In the genomic region with DNA sequence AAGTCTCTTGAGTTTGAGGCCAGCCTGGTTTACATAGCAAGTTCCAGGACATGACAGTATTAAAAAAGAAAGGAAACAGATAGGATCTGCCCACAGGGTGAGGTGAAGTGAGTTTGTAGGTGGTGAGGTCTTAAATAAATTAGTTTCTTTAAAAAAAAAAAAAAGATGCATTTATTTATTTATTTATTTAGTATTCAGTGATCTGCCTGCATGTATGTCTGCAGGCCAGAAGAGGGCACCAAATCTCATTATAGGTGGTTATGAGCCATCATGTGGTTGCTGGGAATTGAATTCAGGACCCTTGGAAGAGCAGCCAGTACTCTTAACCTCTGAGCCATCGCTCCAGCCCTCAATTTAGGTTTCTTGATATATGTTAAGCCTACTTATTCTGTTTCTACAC, we compare ENCODE assay signal across 19 mouse cellular contexts. TPM values are rescaled to one million over a fixed set of nuclear protein-coding genes. Genes with fewer than 3 reads are reported as not detected.
DNase-seq lines count a peak whose midpoint lies in the region; ATAC-seq and TF ChIP-seq lines count a peak whose summit lies in the region.
"Had no signal": no experiment of that assay in that cellular context is flagged by ENCODE, and none has a peak within 500 bp of the region (broad histone marks: within the 10 kb centered on the region; RNA-seq: fewer than 3 reads in every experiment).

No protein-coding gene starts in this region.

- DNase-seq in heart, postnatal 0 days (ENCODE audit: low spot score), result no peak
- DNase-seq in heart, adult 18-20 months, result no peak
- no peak for DNase-seq in liver, postnatal 0 days
- no peak for DNase-seq in liver, embryonic 11.5 days (ENCODE audit: low spot score)
- peak; percentile 23 for DNase-seq in CD4-positive helper T cell, adult 2 months (ENCODE audit: low read depth, low spot score)
- DNase-seq in Patski (ENCODE audit: low read depth, low spot score), result no peak
- no peak for DNase-seq in adrenal gland, adult 2 months
- no peak for DNase-seq in left cerebral cortex, adult 9 months (ENCODE audit: low spot score in 2 of 2)
- DNase-seq: cerebellum, adult 9-10 months; gastrocnemius, postnatal 25 days; kidney, postnatal 36 days; lung, adult 18-20 months; spleen, adult 18-20 months; thymus, postnatal 4 days had no signal

- H3K9ac ChIP-seq in heart, postnatal 0 days (replicated peaks; ENCODE audit: low read depth, low read length), result no peak overlapping the region
- no peak overlapping the region for H3K9ac ChIP-seq in liver, postnatal 0 days (replicated peaks)
- no peak overlapping the region for H3K9ac ChIP-seq in liver, embryonic 11.5 days (ENCODE audit: low read depth, low read length)
- H3K9ac ChIP-seq: heart, embryonic 13.5 days; intestine, embryonic 15.5 days; neural tube, embryonic 15.5 days had no signal

- no peak for ATAC-seq in heart, postnatal 0 days (ENCODE audit: insufficient read depth, low read depth)
- no peak for ATAC-seq in liver, postnatal 0 days
- ATAC-seq in liver, embryonic 11.5 days (replicated peaks; ENCODE audit: low FRiP score), result no peak
- ATAC-seq in Patski, result no peak
- ATAC-seq: intestine, embryonic 15.5 days had no signal

- no peak overlapping the region for H3K4me3 ChIP-seq in heart, postnatal 0 days (ENCODE audit: low read depth, low read length)
- H3K4me3 ChIP-seq in liver, postnatal 0 days (ENCODE audit: low read depth, low read length), result no peak overlapping the region
- no peak overlapping the region for H3K4me3 ChIP-seq in liver, embryonic 11.5 days (ENCODE audit: low read depth, low read length)
- H3K4me3 ChIP-seq: heart, embryonic 13.5 days; hindbrain, embryonic 10.5 days; intestine, embryonic 15.5 days; limb, embryonic 10.5 days; neural tube, embryonic 15.5 days had no signal

- no peaks in the 10 kb centered on the region for H3K9me3 ChIP-seq in heart, postnatal 0 days (replicated peaks; ENCODE audit: control insufficient read depth, low read length)
- no peaks in the 10 kb centered on the region for H3K9me3 ChIP-seq in liver, postnatal 0 days (ENCODE audit: low read length)
- no peaks in the 10 kb centered on the region for H3K9me3 ChIP-seq in liver, embryonic 11.5 days (ENCODE audit: control insufficient read depth, low read length)
- H3K9me3 ChIP-seq: heart, embryonic 13.5 days; intestine, embryonic 15.5 days; limb, embryonic 10.5 days; neural tube, embryonic 15.5 days had no signal

- no peaks in the 10 kb centered on the region for H3K27me3 ChIP-seq in heart, postnatal 0 days (ENCODE audit: control insufficient read depth, insufficient read depth, low read length)
- no peaks in the 10 kb centered on the region for H3K27me3 ChIP-seq in liver, postnatal 0 days (ENCODE audit: insufficient read depth, low read length)
- H3K27me3 ChIP-seq in liver, embryonic 11.5 days (replicated peaks; ENCODE audit: control insufficient read depth, insufficient read depth, low read length), result no peaks in the 10 kb centered on the region
- no peaks in the 10 kb centered on the region for H3K27me3 ChIP-seq in Patski
- H3K27me3 ChIP-seq: heart, embryonic 13.5 days; intestine, embryonic 15.5 days; neural tube, embryonic 15.5 days had no signal

- H3K4me2 ChIP-seq in heart, postnatal 0 days (ENCODE audit: low read depth, low read length), result no peak overlapping the region
- no peak overlapping the region for H3K4me2 ChIP-seq in liver, postnatal 0 days (ENCODE audit: low read depth, low read length)
- no peak overlapping the region for H3K4me2 ChIP-seq in liver, embryonic 11.5 days
- H3K4me2 ChIP-seq: heart, embryonic 13.5 days; intestine, embryonic 15.5 days; neural tube, embryonic 15.5 days had no signal

- TF ChIP-seq EP300 in heart, postnatal 0 days (IDR thresholded peaks at IDR 0.05; ENCODE audit: low read depth), result no peak
- TF ChIP-seq EP300 in liver, postnatal 0 days (IDR thresholded peaks at IDR 0.05; ENCODE audit: low read depth), result no peak

- CTCF ChIA-PET in Patski (lab: Charles Lee), result no interaction called here

- peaks cover 72% of the 10 kb centered on the region for H3K36me3 ChIP-seq in heart, postnatal 0 days (replicated peaks; ENCODE audit: control insufficient read depth, insufficient read depth, low read length)
- peaks cover 50% of the 10 kb centered on the region for H3K36me3 ChIP-seq in liver, postnatal 0 days (replicated peaks; ENCODE audit: insufficient read depth, low read length)
- H3K36me3 ChIP-seq in liver, embryonic 11.5 days (ENCODE audit: control insufficient read depth, insufficient read depth, low read length), result peaks cover 43% of the 10 kb centered on the region

- H3K4me1 ChIP-seq in heart, postnatal 0 days (ENCODE audit: control insufficient read depth, insufficient read depth), result no peaks in the 10 kb centered on the region
- H3K4me1 ChIP-seq in liver, postnatal 0 days (ENCODE audit: insufficient read depth), result no peaks in the 10 kb centered on the region
- no peaks in the 10 kb centered on the region for H3K4me1 ChIP-seq in liver, embryonic 11.5 days (replicated peaks; ENCODE audit: control insufficient read depth, insufficient read depth, low read length)
- H3K4me1 ChIP-seq: heart, embryonic 13.5 days; hindbrain, embryonic 10.5 days; intestine, embryonic 15.5 days; limb, embryonic 10.5 days; neural tube, embryonic 15.5 days had no signal

- H3K27ac ChIP-seq in heart, postnatal 0 days (ENCODE audit: low read depth), result no peak overlapping the region
- H3K27ac ChIP-seq in liver, postnatal 0 days (ENCODE audit: low read depth), result no peak overlapping the region
- no peak overlapping the region for H3K27ac ChIP-seq in liver, embryonic 11.5 days (ENCODE audit: low read depth, low read length)
- H3K27ac ChIP-seq: heart, embryonic 13.5 days; hindbrain, embryonic 10.5 days; intestine, embryonic 15.5 days; limb, embryonic 10.5 days; neural tube, embryonic 15.5 days had no signal

- POLR2A ChIA-PET in Patski (lab: Charles Lee), result no interaction called here

- 100% methylated on average over 1 of the region's 1 CpGs for WGBS in heart, postnatal 0 days
- WGBS in liver, postnatal 0 days (ENCODE audit: insufficient replicate concordance), result 98% methylated on average over 1 of the region's 1 CpGs
- 91% methylated on average over 1 of the region's 1 CpGs for WGBS in liver, embryonic 11.5 days

- TF ChIP-seq CTCF in heart, postnatal 0 days (IDR thresholded peaks at IDR 0.05; ENCODE audit: low read depth), result peak; percentile 21; the same call in 1 of the 2 replicates
- peak; percentile 50 for TF ChIP-seq CTCF in liver, postnatal 0 days (IDR thresholded peaks at IDR 0.05; ENCODE audit: low read depth)
- TF ChIP-seq CTCF in Patski (IDR thresholded peaks at IDR 0.05), result peak; percentile 39

- in situ Hi-C loops in Patski (cut with MboI; ENCODE audit: low pct_unique_long_range_greater_than_20kb), result no loop called here

RNA-seq across cellular contexts. Expression of a gene that starts 18.9 kb away (rescaled TPM):
- total RNA-seq in heart, postnatal 0 days (2014; rRNA removed; ENCODE audit: low replicate concordance), result 19.7 and 20.9 TPM in 2 replicates
- polyA plus RNA-seq in heart, postnatal 0 days (2015; fragmentation: Nextera tagmentation; extraction: Ambion mirVana), result 6.4 and 7.1 TPM in 2 replicates
- 10 to 100 TPM; 26.5 to 35.4 TPM for total RNA-seq in heart, adult 18-20 months (2021)
- polyA plus RNA-seq in liver, postnatal 0 days (2015; fragmentation: Nextera tagmentation; extraction: Ambion mirVana), result 3.1 and 5.0 TPM in 2 replicates
- 35.5 and 45.4 TPM in 2 replicates for polyA plus RNA-seq in liver, embryonic 11.5 days (2014; fragmentation: Nextera tagmentation; extraction: Ambion mirVana)
- 30.8 TPM for polyA plus RNA-seq in Patski (2021)
- total RNA-seq in adrenal gland, adult 2 months (2021), result 10 to 100 TPM; 29.9 to 36.4 TPM
- 8.9 and 9.7 TPM in 2 replicates for polyA plus RNA-seq in adrenal gland, adult 2 months (2012; rRNA removed)

RNA-seq across cellular contexts. Expression of a gene that starts 46.7 kb away (rescaled TPM):
- 14.5 and 23.8 TPM in 2 replicates for total RNA-seq in heart, postnatal 0 days (2014; rRNA removed; ENCODE audit: low replicate concordance)
- polyA plus RNA-seq in heart, postnatal 0 days (2015; fragmentation: Nextera tagmentation; extraction: Ambion mirVana), result 2.2 TPM in 2 replicates
- 10 to 100 TPM; 12.8 to 13.4 TPM for total RNA-seq in heart, adult 18-20 months (2021)
- 1.4 and 2.2 TPM in 2 replicates for polyA plus RNA-seq in liver, postnatal 0 days (2015; fragmentation: Nextera tagmentation; extraction: Ambion mirVana)
- polyA plus RNA-seq in liver, embryonic 11.5 days (2014; fragmentation: Nextera tagmentation; extraction: Ambion mirVana), result 10.9 and 11.4 TPM in 2 replicates
- 45.3 TPM for polyA plus RNA-seq in Patski (2021)
- total RNA-seq in adrenal gland, adult 2 months (2021), result 10 to 100 TPM; 27.4 to 32.9 TPM
- polyA plus RNA-seq in adrenal gland, adult 2 months (2012; rRNA removed), result 11.2 and 12.7 TPM in 2 replicates

RNA-seq across cellular contexts. Expression of a gene that starts 51.2 kb away (rescaled TPM):
- 50.8 and 55.2 TPM in 2 replicates for total RNA-seq in heart, postnatal 0 days (2014; rRNA removed; ENCODE audit: low replicate concordance)
- polyA plus RNA-seq in heart, postnatal 0 days (2015; fragmentation: Nextera tagmentation; extraction: Ambion mirVana), result 88.0 and 137 TPM in 2 replicates
- 100 to 1,000 TPM; 100 to 151 TPM for total RNA-seq in heart, adult 18-20 months (2021)
- 104 and 139 TPM in 2 replicates for polyA plus RNA-seq in liver, postnatal 0 days (2015; fragmentation: Nextera tagmentation; extraction: Ambion mirVana)
- polyA plus RNA-seq in liver, embryonic 11.5 days (2014; fragmentation: Nextera tagmentation; extraction: Ambion mirVana), result 352 TPM in 2 replicates
- 319 TPM for polyA plus RNA-seq in Patski (2021)
- total RNA-seq in adrenal gland, adult 2 months (2021), result 100 to 1,000 TPM; 284 to 321 TPM
- polyA plus RNA-seq in adrenal gland, adult 2 months (2012; rRNA removed), result 20.4 and 36.8 TPM in 2 replicates

RNA-seq across cellular contexts. Expression of a gene that starts 51.6 kb away (rescaled TPM):
- total RNA-seq in heart, postnatal 0 days (2014; rRNA removed; ENCODE audit: low replicate concordance), result 10.8 and 23.2 TPM in 2 replicates
- 1.8 and 1.9 TPM in 2 replicates for polyA plus RNA-seq in heart, postnatal 0 days (2015; fragmentation: Nextera tagmentation; extraction: Ambion mirVana)
- 1 to 10 TPM; 9.0 to 9.2 TPM for total RNA-seq in heart, adult 18-20 months (2021)
- polyA plus RNA-seq in liver, postnatal 0 days (2015; fragmentation: Nextera tagmentation; extraction: Ambion mirVana), result 1.2 and 1.7 TPM in 2 replicates
- 4.0 and 4.5 TPM in 2 replicates for polyA plus RNA-seq in liver, embryonic 11.5 days (2014; fragmentation: Nextera tagmentation; extraction: Ambion mirVana)
- polyA plus RNA-seq in Patski (2021), result 13.1 TPM
- total RNA-seq in adrenal gland, adult 2 months (2021), result 10 to 100 TPM; 13.2 to 24.8 TPM
- 44.6 and 68.0 TPM in 2 replicates for polyA plus RNA-seq in adrenal gland, adult 2 months (2012; rRNA removed)
